In the genomic region with DNA sequence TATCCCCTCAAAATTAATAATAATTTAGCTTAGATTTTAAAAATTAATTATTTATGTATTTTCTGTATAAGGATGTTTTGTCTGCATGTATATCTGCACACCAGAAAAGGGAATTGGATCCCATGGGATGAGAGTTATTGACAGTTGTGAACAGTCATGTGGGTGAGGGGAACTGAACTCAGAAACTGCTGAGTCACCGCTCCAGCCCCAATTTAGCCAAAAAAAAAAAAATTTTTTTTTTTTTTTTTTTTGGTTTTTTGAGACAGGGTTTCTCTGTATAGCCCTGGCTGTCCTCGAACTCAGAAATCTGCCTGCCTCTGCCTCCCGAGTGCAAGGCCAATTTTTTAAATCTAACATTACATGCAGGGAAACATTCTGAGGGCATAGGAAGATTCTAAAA, we compare ENCODE assay signal across 26 mouse cellular contexts. TPM values are rescaled to one million over a fixed set of nuclear protein-coding genes. Genes with fewer than 3 reads are reported as not detected.
"Had no signal": no experiment of that assay in that cellular context is flagged by ENCODE, and none has a peak within 500 bp of the region (broad histone marks: within the 10 kb centered on the region; RNA-seq: fewer than 3 reads in every experiment).

No protein-coding gene starts in this region.

- H3K4me1 ChIP-seq: limb, embryonic 12.5 days; limb, embryonic 15.5 days; midbrain, embryonic 12.5 days; midbrain, embryonic 15.5 days; neural tube, embryonic 13.5 days; stomach, embryonic 15.5 days had no signal

- H3K9me3 ChIP-seq: limb, embryonic 12.5 days; limb, embryonic 15.5 days; midbrain, embryonic 12.5 days; midbrain, embryonic 15.5 days; neural tube, embryonic 13.5 days; stomach, embryonic 15.5 days had no signal

- H3K27ac ChIP-seq: kidney, postnatal 0 days; layer of hippocampus, adult 2 months; left cerebral cortex, adult 2 months; limb, embryonic 12.5 days; limb, embryonic 15.5 days; liver, embryonic 14.5 days; macrophage; midbrain, embryonic 12.5 days; midbrain, embryonic 15.5 days; neural tube, embryonic 13.5 days; stomach, embryonic 15.5 days had no signal

- DNase-seq: kidney, postnatal 25 days; layer of hippocampus, postnatal 36 days; left cerebral cortex, postnatal 4 days; liver, postnatal 0 days; lung, embryonic 14.5 days; retina, postnatal 1 day; right cerebral cortex, postnatal 25 days; spleen, adult 18-20 months; thymus, postnatal 25 days had no signal

- H3K4me3 ChIP-seq: layer of hippocampus, adult 2 months; left cerebral cortex, adult 2 months; limb, embryonic 12.5 days; limb, embryonic 15.5 days; midbrain, embryonic 12.5 days; midbrain, embryonic 15.5 days; myocyte; neural tube, embryonic 13.5 days; stomach, embryonic 15.5 days had no signal

- ATAC-seq: liver, postnatal 0 days; lung, postnatal 0 days; midbrain, embryonic 15.5 days had no signal

- H3K27me3 ChIP-seq: limb, embryonic 12.5 days; limb, embryonic 15.5 days; midbrain, embryonic 12.5 days; midbrain, embryonic 15.5 days; neural tube, embryonic 13.5 days; stomach, embryonic 15.5 days had no signal

- H3K9ac ChIP-seq: limb, embryonic 12.5 days; limb, embryonic 15.5 days; liver, embryonic 14.5 days; liver, postnatal 0 days; lung, embryonic 14.5 days; midbrain, embryonic 12.5 days; midbrain, embryonic 15.5 days; neural tube, embryonic 13.5 days; stomach, embryonic 15.5 days had no signal

- H3K4me2 ChIP-seq: limb, embryonic 12.5 days; limb, embryonic 15.5 days; liver, embryonic 11.5 days; lung, embryonic 14.5 days; midbrain, embryonic 12.5 days; midbrain, embryonic 15.5 days; neural tube, embryonic 13.5 days; stomach, embryonic 15.5 days had no signal

RNA-seq across cellular contexts. Expression of a gene that starts 48.5 kb away (rescaled TPM):
- total RNA-seq: megakaryocyte, adult 5-6 weeks; monocyte, adult 5-6 weeks; neutrophil, adult 5-6 weeks had no signal
- polyA plus RNA-seq: macrophage had no signal
